Comparison of ENCODE assay signal across 8 mouse cellular contexts in the genomic region with DNA sequence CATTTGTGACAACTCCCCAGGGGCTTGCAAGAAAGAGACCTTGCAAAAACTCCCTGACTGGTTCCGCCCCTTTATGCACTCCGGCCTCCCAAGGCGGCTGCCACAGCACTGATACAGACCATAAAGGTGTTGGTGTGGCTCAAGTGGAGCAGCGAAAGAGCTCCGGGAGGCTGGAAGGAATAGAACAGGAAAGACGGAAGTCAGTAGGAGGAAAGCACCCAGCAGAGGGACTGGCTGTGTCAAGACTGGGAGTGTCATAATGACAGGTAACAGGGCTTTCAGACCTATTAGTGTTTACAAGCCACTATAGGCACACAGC. TPM values are rescaled to one million over a fixed set of nuclear protein-coding genes. Genes with fewer than 3 reads are reported as not detected.
DNase-seq lines count a peak whose midpoint lies in the region; ATAC-seq and TF ChIP-seq lines count a peak whose summit lies in the region.

No protein-coding gene starts in this region.

- H3K27me3 ChIP-seq in heart, embryonic 11.5 days (ENCODE audit: control insufficient read depth, insufficient read depth, low read length): peaks cover 36% of the 10 kb centered on the region
- peaks cover 41% of the 10 kb centered on the region for H3K27me3 ChIP-seq in hindbrain, embryonic 11.5 days (ENCODE audit: control insufficient read depth, insufficient read depth, low read length)
- peaks cover 9% of the 10 kb centered on the region for H3K27me3 ChIP-seq in lung, postnatal 0 days (replicated peaks; ENCODE audit: insufficient read depth, low read length)

- peak; percentile 19; the same call in 1 of the 2 replicates for ATAC-seq in heart, embryonic 11.5 days (replicated peaks; ENCODE audit: insufficient number of reproducible peaks, low FRiP score, low TSS enrichment)
- no peak for ATAC-seq in hindbrain, embryonic 11.5 days (ENCODE audit: low FRiP score)
- peak; percentile 23 for ATAC-seq in lung, postnatal 0 days

- in situ Hi-C loops in ES-E14 (cut with MboI; ENCODE audit: low sequenced_read_pairs in 2 of 2, unreplicated experiment in 2 of 2): no loop called here

- H3K4me2 ChIP-seq in heart, embryonic 11.5 days: peak overlapping the region; percentile 99
- peak overlapping the region; percentile 95 for H3K4me2 ChIP-seq in hindbrain, embryonic 11.5 days (replicated peaks; ENCODE audit: low read depth, low read length)
- H3K4me2 ChIP-seq in lung, postnatal 0 days (replicated peaks; ENCODE audit: low read depth, low read length): peak overlapping the region; percentile 87

- 1% methylated on average over 6 of the region's 6 CpGs for WGBS in heart, embryonic 11.5 days (ENCODE audit: insufficient replicate concordance)
- 8% methylated on average over 6 of the region's 6 CpGs for WGBS in hindbrain, embryonic 11.5 days
- WGBS in lung, postnatal 0 days: 4% methylated on average over 6 of the region's 6 CpGs

- peak overlapping the region; percentile 59 for H3K4me3 ChIP-seq in heart, embryonic 11.5 days (ENCODE audit: low read depth, low read length)
- H3K4me3 ChIP-seq in ES-E14 (ENCODE audit: insufficient read depth in 1 of 2, low read depth in 1 of 2, low read length in 2 of 2, poor library complexity in 1 of 2, severe bottlenecking in 1 of 2): peak overlapping the region; percentile 84
- peak overlapping the region; percentile 49 for H3K4me3 ChIP-seq in hindbrain, embryonic 11.5 days (ENCODE audit: low read depth, low read length)
- H3K4me3 ChIP-seq in lung, postnatal 0 days (ENCODE audit: low read depth, low read length): peak overlapping the region; percentile 43

- no peak for TF ChIP-seq EP300 in lung, postnatal 0 days (IDR thresholded peaks at IDR 0.05)

- intact Hi-C loops in gastrocnemius, postnatal 36 days (cut with DNase I): no loop called here

- DNase-seq in heart, adult 18-20 months: no peak
- peak; percentile 47 for DNase-seq in ES-E14 (ENCODE audit: low read depth, low spot score)
- peak; percentile 21 for DNase-seq in hindbrain, embryonic 11.5 days (ENCODE audit: low spot score)
- DNase-seq in lung, postnatal 0 days (ENCODE audit: low spot score): peak; percentile 50
- DNase-seq in frontal cortex, postnatal 25 days (ENCODE audit: low spot score in 2 of 2): no peak
- DNase-seq in gastrocnemius, postnatal 36 days: no peak
- DNase-seq in left cerebral cortex, adult 8-10 months (ENCODE audit: low spot score in 2 of 2): no peak

- H3K9me3 ChIP-seq in heart, embryonic 11.5 days (replicated peaks; ENCODE audit: control insufficient read depth, low read length): no peaks in the 10 kb centered on the region
- no peaks in the 10 kb centered on the region for H3K9me3 ChIP-seq in ES-E14 (ENCODE audit: control insufficient read depth, insufficient read depth, low read depth, low read length)
- H3K9me3 ChIP-seq in hindbrain, embryonic 11.5 days (ENCODE audit: control insufficient read depth, low read length): no peaks in the 10 kb centered on the region
- H3K9me3 ChIP-seq in lung, postnatal 0 days (ENCODE audit: low read length): no peaks in the 10 kb centered on the region

- no peak overlapping the region for H3K9ac ChIP-seq in heart, embryonic 11.5 days (ENCODE audit: low read depth, low read length)
- H3K9ac ChIP-seq in ES-E14 (ENCODE audit: insufficient read depth, low read depth, low read length, poor library complexity, severe bottlenecking): no peak overlapping the region
- H3K9ac ChIP-seq in hindbrain, embryonic 11.5 days (ENCODE audit: low read depth, low read length): no peak overlapping the region
- H3K9ac ChIP-seq in lung, postnatal 0 days (replicated peaks; ENCODE audit: low read depth): no peak overlapping the region

- no peak for TF ChIP-seq CTCF in lung, postnatal 0 days (IDR thresholded peaks at IDR 0.05)

- peaks cover 15% of the 10 kb centered on the region for H3K4me1 ChIP-seq in heart, embryonic 11.5 days (ENCODE audit: control insufficient read depth, insufficient read depth, low read length)
- H3K4me1 ChIP-seq in ES-E14 (ENCODE audit: control insufficient read depth in 2 of 2, insufficient read depth in 2 of 2, low read length in 2 of 2, poor library complexity in 1 of 2): peaks cover 0 to 8% of the 10 kb centered on the region in 2 experiments; a peak in 2 of 4 replicates
- H3K4me1 ChIP-seq in hindbrain, embryonic 11.5 days (replicated peaks; ENCODE audit: control insufficient read depth, insufficient read depth, low read length): no peaks in the 10 kb centered on the region; the same call in 1 of the 2 replicates
- H3K4me1 ChIP-seq in lung, postnatal 0 days (ENCODE audit: insufficient read depth, low read depth, low read length): peaks cover 5% of the 10 kb centered on the region; the same call in 1 of the 2 replicates

- H3K36me3 ChIP-seq in heart, embryonic 11.5 days (ENCODE audit: control insufficient read depth, insufficient read depth, low read length): no peaks in the 10 kb centered on the region
- H3K36me3 ChIP-seq in ES-E14 (ENCODE audit: control insufficient read depth, insufficient read depth, low read length, poor library complexity, severe bottlenecking): no peaks in the 10 kb centered on the region
- 0 out of 2 replicates have a peak, but pooled peaks cover 2% of the 10 kb centered on the region for H3K36me3 ChIP-seq in hindbrain, embryonic 11.5 days (ENCODE audit: control insufficient read depth, insufficient read depth, low read length)
- peaks cover 5% of the 10 kb centered on the region; the same call in 1 of the 2 replicates for H3K36me3 ChIP-seq in lung, postnatal 0 days (ENCODE audit: insufficient read depth, low read length)

- H3K27ac ChIP-seq in heart, embryonic 11.5 days (ENCODE audit: low read depth, low read length): no peak overlapping the region
- 0 out of 2 replicates have a peak overlapping the region, but pooled peaks have one; percentile 14 for H3K27ac ChIP-seq in ES-E14 (ENCODE audit: insufficient read depth, low read depth, low read length, poor library complexity, severe bottlenecking)
- no peak overlapping the region for H3K27ac ChIP-seq in hindbrain, embryonic 11.5 days (ENCODE audit: low read depth, low read length)
- no peak overlapping the region for H3K27ac ChIP-seq in lung, postnatal 0 days (ENCODE audit: low read length)

TF ChIP-seq in ES-E14, 5 proteins besides CTCF, POLR2A, EP300 and RAD21:
- TF ChIP-seq CHD2 (IDR thresholded peaks at IDR 0.05; ENCODE audit: low read depth, low read length) (no peak), HCFC1 (IDR thresholded peaks at IDR 0.05; ENCODE audit: borderline replicate concordance, insufficient read depth, low read length) (no peak), ZNF384 (IDR thresholded peaks at IDR 0.05; ENCODE audit: low read depth, low read length) (no peak), ZC3H11A (IDR thresholded peaks at IDR 0.05; ENCODE audit: borderline replicate concordance, low read depth, low read length) (no peak), MAFK (IDR thresholded peaks at IDR 0.05; ENCODE audit: insufficient read depth, low read depth, low read length) (no peak)

RNA-seq across cellular contexts. Expression of a gene that starts 0.4 kb away (rescaled TPM):
- 0.10 TPM in 1 of 2 replicates, not detected in the other for polyA plus RNA-seq in heart, embryonic 11.5 days (2014; fragmentation: Nextera tagmentation; extraction: Ambion mirVana)
- not detected for total RNA-seq in heart, adult 18-20 months (2021)
- total RNA-seq in ES-E14 (2012; rRNA removed): 5.0 and 7.1 TPM in 2 replicates
- polyA plus RNA-seq in hindbrain, embryonic 11.5 days (2014; fragmentation: Nextera tagmentation; extraction: Ambion mirVana): 0.06 and 0.13 TPM in 2 replicates
- polyA plus RNA-seq in lung, postnatal 0 days (2015; fragmentation: Nextera tagmentation; extraction: Ambion mirVana): 0.44 and 0.61 TPM in 2 replicates
- total RNA-seq in gastrocnemius, postnatal 36 days (2021): 1 to 10 TPM in 1 of 2 experiments, under 1 TPM in 1; 0.38 to 1.6 TPM
- total RNA-seq in left cerebral cortex, adult 8-10 months (2022): not detected

RNA-seq across cellular contexts. Expression of a gene that starts 20.0 kb away (rescaled TPM):
- not detected in 2 replicates for polyA plus RNA-seq in heart, embryonic 11.5 days (2014; fragmentation: Nextera tagmentation; extraction: Ambion mirVana)
- not detected for total RNA-seq in heart, adult 18-20 months (2021)
- 3.1 and 3.6 TPM in 2 replicates for total RNA-seq in ES-E14 (2012; rRNA removed)
- polyA plus RNA-seq in hindbrain, embryonic 11.5 days (2014; fragmentation: Nextera tagmentation; extraction: Ambion mirVana): not detected in 2 replicates
- not detected in 2 replicates for polyA plus RNA-seq in lung, postnatal 0 days (2015; fragmentation: Nextera tagmentation; extraction: Ambion mirVana)
- under 1 TPM; 0.15 to 0.23 TPM for total RNA-seq in gastrocnemius, postnatal 36 days (2021)
- under 1 TPM in 2 of 4 experiments, not detected in 2; 0.20 to 0.26 TPM for total RNA-seq in left cerebral cortex, adult 8-10 months (2022)

Comparison
In these comparisons a context has a peak if more than half of its experiments do, and no peak if none do; other contexts are left out.
1. DNase-seq: peak in ES-E14 (single experiment), hindbrain, embryonic 11.5 days (single experiment) and lung, postnatal 0 days (single experiment); none in heart, adult 18-20 months (0 of 2), frontal cortex, postnatal 25 days (0 of 2), gastrocnemius, postnatal 36 days (0 of 2) and left cerebral cortex, adult 8-10 months (0 of 2).
2. Peak in every context shown above with its lines, with median percentiles within 50 percentile points of each other: H3K4me2 ChIP-seq and H3K4me3 ChIP-seq.